Mouse (Mus musculus): ENCODE results near the gene Psat1. TPM values are rescaled to one million over a fixed set of nuclear protein-coding genes. Genes with fewer than 3 reads are reported as not detected.

Psat1 gene
- polyA plus RNA-seq, 1 experiment = 396 TPM

DNA sequence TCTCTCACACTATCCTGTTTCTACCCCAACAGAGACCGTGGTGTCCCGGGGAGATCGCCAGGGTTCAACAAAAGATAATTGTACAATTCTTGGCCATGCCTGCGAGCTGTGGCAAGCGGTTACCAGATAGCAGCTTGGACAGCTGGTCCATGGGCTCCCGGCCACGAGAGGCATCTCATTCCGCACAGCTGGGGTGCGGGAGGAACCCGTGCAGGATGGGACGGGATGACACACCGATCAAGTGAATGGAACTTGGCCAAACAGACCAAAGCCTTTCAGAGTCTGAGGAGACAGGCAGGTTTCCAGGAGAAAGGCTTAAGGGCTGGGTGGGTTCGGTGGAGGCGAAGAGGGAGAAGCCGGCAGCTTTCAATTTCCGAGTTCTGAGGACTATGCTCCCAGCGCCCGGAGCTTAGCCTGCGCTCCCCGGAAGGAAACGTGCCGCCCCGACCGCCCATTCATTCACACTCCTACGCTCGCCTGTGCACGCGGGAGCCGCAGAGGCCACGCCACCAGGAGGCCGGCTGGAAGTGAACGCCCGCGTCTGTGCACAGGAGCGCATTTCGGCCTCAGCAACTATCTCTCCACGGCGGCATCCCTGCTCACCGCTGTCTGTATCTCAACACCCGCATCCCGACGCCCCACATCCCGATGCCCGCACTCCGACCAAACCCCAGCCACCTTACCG is 22.8 kb downstream of the Psat1 start:
- H3K36me3 ChIP-seq (ENCODE audit: control insufficient read depth, insufficient read depth) = peaks cover 14% of the 10 kb centered on the region
- H3K27me3 ChIP-seq (ENCODE audit: control insufficient read depth, insufficient read depth, insufficient read length) = no peaks in the 10 kb centered on the region
- peak overlapping the region; percentile 97 for H3K4me2 ChIP-seq (ENCODE audit: low read depth)
- peak overlapping the region; percentile 88 for H3K4me3 ChIP-seq
- TF ChIP-seq TCF12 (IDR thresholded peaks at IDR 0.05; ENCODE audit: insufficient read depth, poor library complexity, severe bottlenecking) (peak; percentile 94), POLR2A (IDR thresholded peaks at IDR 0.05; ENCODE audit: insufficient read length, low read depth) (no peak), TCF3 (IDR thresholded peaks at IDR 0.05; ENCODE audit: insufficient read length, low read depth) (peak; percentile 89), POLR2AphosphoS2 (IDR thresholded peaks at IDR 0.05; ENCODE audit: insufficient read length, low read depth) (peak; percentile 35), MYOD1 (IDR thresholded peaks at IDR 0.05; ENCODE audit: control insufficient read depth in 1 of 3, insufficient read length in 2 of 3, low read depth in 2 of 3) (peak in 2 of 3 experiments; percentile 96), E2F4 (IDR thresholded peaks at IDR 0.05; ENCODE audit: insufficient read depth) (no peak), MYOG (IDR thresholded peaks at IDR 0.05; ENCODE audit: control insufficient read depth in 1 of 3, insufficient read depth in 1 of 3, insufficient read length in 2 of 3, low read depth in 2 of 3) (peak; percentile 90 to 98 (median 96)), MAX (IDR thresholded peaks at IDR 0.05; ENCODE audit: low read depth) (no peak)
- H3K79me2 ChIP-seq (ENCODE audit: control insufficient read depth, insufficient read depth) = peaks cover 47% of the 10 kb centered on the region
- peak overlapping the region; percentile 29 for H3ac ChIP-seq (ENCODE audit: control insufficient read depth, insufficient read length)

DNA sequence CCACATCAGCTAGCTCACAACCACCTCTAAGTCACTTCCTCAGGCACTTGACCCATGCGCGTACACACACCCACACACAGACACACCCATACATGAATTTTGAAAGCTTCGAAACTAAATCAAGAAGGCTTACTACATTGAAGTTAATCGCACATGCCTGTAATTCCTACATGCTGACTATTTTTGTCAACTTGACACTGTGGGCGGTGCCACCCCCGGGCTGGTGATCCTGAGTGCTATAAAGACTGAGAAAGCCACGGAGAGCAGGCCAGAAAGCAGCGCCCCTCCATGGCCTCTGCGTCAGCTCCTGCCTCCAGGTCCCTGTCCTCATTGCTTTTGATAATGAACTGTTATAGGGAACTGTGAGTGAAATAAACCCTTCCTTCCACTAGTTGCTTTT is 23.7 kb downstream of the Psat1 start:
- Histone ChIP-seq H3K36me3 (ENCODE audit: control insufficient read depth, insufficient read depth) (peaks cover 23% of the 10 kb centered on the region), H3K4me2 (ENCODE audit: low read depth) (peak overlapping the region; percentile 97), H3ac (ENCODE audit: control insufficient read depth, insufficient read length) (peak overlapping the region; percentile 29), H3K79me2 (ENCODE audit: control insufficient read depth, insufficient read depth) (peaks cover 53% of the 10 kb centered on the region), H3K4me3 (peak overlapping the region; percentile 88), H3K27me3 (ENCODE audit: control insufficient read depth, insufficient read depth, insufficient read length) (no peaks in the 10 kb centered on the region)
- TF ChIP-seq MAX (IDR thresholded peaks at IDR 0.05; ENCODE audit: low read depth) (no peak), TCF12 (IDR thresholded peaks at IDR 0.05; ENCODE audit: insufficient read depth, poor library complexity, severe bottlenecking) (no peak), E2F4 (IDR thresholded peaks at IDR 0.05; ENCODE audit: insufficient read depth) (no peak), TCF3 (IDR thresholded peaks at IDR 0.05; ENCODE audit: insufficient read length, low read depth) (no peak), USF1 (IDR thresholded peaks at IDR 0.05; ENCODE audit: low read depth) (no peak), POLR2A (IDR thresholded peaks at IDR 0.05; ENCODE audit: insufficient read length, low read depth) (peak; percentile 78), POLR2AphosphoS2 (IDR thresholded peaks at IDR 0.05; ENCODE audit: insufficient read length, low read depth) (peak; percentile 75)

DNA sequence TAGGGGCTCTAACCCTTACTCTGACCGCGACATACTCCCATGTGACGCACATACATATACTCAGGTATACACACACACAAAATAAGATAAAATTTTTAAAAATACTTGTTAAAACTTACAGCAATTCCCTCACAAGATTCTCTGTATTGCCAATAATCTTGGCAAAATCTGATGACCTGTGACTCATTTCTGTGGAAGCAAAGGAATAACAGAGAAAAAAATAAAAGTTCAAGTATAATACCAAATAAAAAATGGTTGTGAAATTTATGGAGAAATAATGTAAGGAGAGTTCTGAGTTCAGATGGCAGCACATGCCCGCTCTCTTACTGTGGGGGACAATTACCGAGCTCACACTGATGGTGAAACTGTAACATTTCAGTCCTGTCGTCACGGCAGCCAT is 27.8 kb downstream of the Psat1 start:
- H3K4me3 ChIP-seq = no peak overlapping the region
- no peak for TF ChIP-seq TCF3 (IDR thresholded peaks at IDR 0.05; ENCODE audit: insufficient read length, low read depth)
- no peak for TF ChIP-seq SRF (IDR thresholded peaks at IDR 0.05; ENCODE audit: control insufficient read depth, insufficient read length, low read depth)
- H3K36me3 ChIP-seq (ENCODE audit: control insufficient read depth, insufficient read depth) = peaks cover 62% of the 10 kb centered on the region
- H3K27me3 ChIP-seq (ENCODE audit: control insufficient read depth, insufficient read depth, insufficient read length) = no peaks in the 10 kb centered on the region
- peaks cover 58% of the 10 kb centered on the region for H3K79me2 ChIP-seq (ENCODE audit: control insufficient read depth, insufficient read depth)
- H3ac ChIP-seq (ENCODE audit: control insufficient read depth, insufficient read length) = no peak overlapping the region
- no peak overlapping the region for H3K4me2 ChIP-seq (ENCODE audit: low read depth)

DNA sequence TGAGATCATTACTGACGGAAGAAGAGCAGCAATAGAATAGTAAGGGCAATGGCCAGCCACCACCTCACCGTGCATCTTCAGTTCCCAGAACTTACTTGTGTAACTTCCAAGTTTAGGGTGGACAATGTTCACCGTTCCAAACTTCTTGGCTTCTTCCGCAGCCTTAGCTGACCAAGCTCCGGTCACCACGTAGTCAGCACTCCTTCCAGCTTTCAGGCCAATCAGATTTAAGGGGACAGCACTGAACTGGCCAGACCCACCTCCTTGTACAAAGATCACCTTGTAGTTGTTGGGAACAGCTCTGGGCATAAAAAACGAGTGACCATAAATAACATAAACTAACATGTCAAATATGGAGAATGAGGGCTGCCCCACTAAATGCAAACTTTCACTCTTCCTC is 29.0 kb downstream of the Psat1 start:
- peaks cover 74% of the 10 kb centered on the region for H3K36me3 ChIP-seq (ENCODE audit: control insufficient read depth, insufficient read depth)
- H3K27me3 ChIP-seq (ENCODE audit: control insufficient read depth, insufficient read depth, insufficient read length) = no peaks in the 10 kb centered on the region
- H3ac ChIP-seq (ENCODE audit: control insufficient read depth, insufficient read length) = no peak overlapping the region
- no peak overlapping the region for H3K4me3 ChIP-seq
- H3K79me2 ChIP-seq (ENCODE audit: control insufficient read depth, insufficient read depth) = peaks cover 46% of the 10 kb centered on the region
- no peak overlapping the region for H3K4me2 ChIP-seq (ENCODE audit: low read depth)
- TF ChIP-seq POLR2A (IDR thresholded peaks at IDR 0.05; ENCODE audit: insufficient read length, low read depth) (no peak), SRF (IDR thresholded peaks at IDR 0.05; ENCODE audit: control insufficient read depth, insufficient read length, low read depth) (no peak), TCF3 (IDR thresholded peaks at IDR 0.05; ENCODE audit: insufficient read length, low read depth) (no peak), E2F4 (IDR thresholded peaks at IDR 0.05; ENCODE audit: insufficient read depth) (no peak), MYOG (IDR thresholded peaks at IDR 0.05; ENCODE audit: control insufficient read depth in 1 of 3, insufficient read depth in 1 of 3, insufficient read length in 2 of 3, low read depth in 2 of 3) (no peak), POLR2AphosphoS2 (IDR thresholded peaks at IDR 0.05; ENCODE audit: insufficient read length, low read depth) (no peak), REST (IDR thresholded peaks at IDR 0.05; ENCODE audit: insufficient read depth, insufficient read length) (no peak), CEBPB (IDR thresholded peaks at IDR 0.05; ENCODE audit: insufficient read depth, poor library complexity, severe bottlenecking) (no peak), TCF12 (IDR thresholded peaks at IDR 0.05; ENCODE audit: insufficient read depth, poor library complexity, severe bottlenecking) (no peak), USF1 (IDR thresholded peaks at IDR 0.05; ENCODE audit: low read depth) (no peak), MYOD1 (IDR thresholded peaks at IDR 0.05; ENCODE audit: control insufficient read depth in 1 of 3, insufficient read length in 2 of 3, low read depth in 2 of 3) (no peak), MAX (IDR thresholded peaks at IDR 0.05; ENCODE audit: low read depth) (no peak)

DNA sequence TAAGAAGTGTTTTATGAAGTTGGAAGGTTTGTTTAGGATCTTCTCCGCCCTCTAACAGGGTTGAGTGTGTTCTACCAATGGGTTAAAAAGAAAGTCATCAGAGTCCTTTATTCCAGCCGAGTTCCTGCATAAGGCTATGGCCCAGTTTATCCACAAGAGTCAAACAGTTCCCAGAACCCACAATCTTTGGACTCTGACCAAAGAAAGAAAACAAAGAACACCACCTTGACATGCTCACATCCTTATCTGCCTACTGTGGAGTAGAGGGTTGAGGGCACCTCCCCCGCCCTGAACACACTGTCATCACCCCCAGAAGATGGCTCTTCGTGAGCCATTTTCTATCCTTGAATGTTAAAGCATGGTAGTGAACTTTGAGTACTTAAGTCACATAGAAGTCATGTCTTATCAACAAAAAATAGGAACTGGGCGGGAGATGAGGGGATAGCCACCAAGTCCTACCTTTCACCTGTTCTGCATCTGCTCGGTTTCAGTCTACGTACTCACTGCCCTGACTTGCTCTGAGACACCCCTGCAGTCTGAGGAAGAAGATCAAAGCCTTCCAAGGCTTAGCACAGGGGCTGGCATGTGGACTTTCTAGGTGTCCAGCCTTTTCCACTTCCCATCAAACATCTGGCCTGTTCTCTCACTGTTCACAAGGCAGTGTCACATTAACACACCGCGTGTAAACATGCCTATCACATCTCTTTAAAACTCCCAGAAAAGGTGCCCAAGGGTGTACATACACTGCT is 33.7 kb downstream of the Psat1 start:
- H3K79me2 ChIP-seq (ENCODE audit: control insufficient read depth, insufficient read depth) = peaks cover 16% of the 10 kb centered on the region
- H3ac ChIP-seq (ENCODE audit: control insufficient read depth, insufficient read length) = no peak overlapping the region
- peaks cover 96% of the 10 kb centered on the region for H3K36me3 ChIP-seq (ENCODE audit: control insufficient read depth, insufficient read depth)
- no peak overlapping the region for H3K4me2 ChIP-seq (ENCODE audit: low read depth)
- H3K27me3 ChIP-seq (ENCODE audit: control insufficient read depth, insufficient read depth, insufficient read length) = no peaks in the 10 kb centered on the region
- H3K4me3 ChIP-seq = no peak overlapping the region
- TF ChIP-seq USF1 (IDR thresholded peaks at IDR 0.05; ENCODE audit: low read depth) (no peak), CEBPB (IDR thresholded peaks at IDR 0.05; ENCODE audit: insufficient read depth, poor library complexity, severe bottlenecking) (no peak), E2F4 (IDR thresholded peaks at IDR 0.05; ENCODE audit: insufficient read depth) (no peak), MYOD1 (IDR thresholded peaks at IDR 0.05; ENCODE audit: control insufficient read depth in 1 of 3, insufficient read length in 2 of 3, low read depth in 2 of 3) (no peak), POLR2AphosphoS2 (IDR thresholded peaks at IDR 0.05; ENCODE audit: insufficient read length, low read depth) (no peak), SRF (IDR thresholded peaks at IDR 0.05; ENCODE audit: control insufficient read depth, insufficient read length, low read depth) (no peak)

Measured in myocyte (in vitro differentiated cells).